Mouse (Mus musculus): ENCODE measurements at regions not wholly inside any gene's neighbourhood (a gene's known extent, or its start where the extent isn't known, plus 50 kb on each side); places are given as distances from the start of the nearest gene placed in this dataset.
A peak's percentile ranks its signal among the peaks of the same experiment; 100 is the strongest.

- DNase-seq (ENCODE audit: low read depth, low spot score) = no peak
Measured at GRCm38 (mm10) chr15:59206636-59207035, 317.5 kb downstream of the Gm49356 start.

GRCm38 (mm10) chr15:59207976-59208375 lies 318.9 kb downstream of the Gm49356 start:
- DNase-seq (ENCODE audit: low read depth, low spot score) = no peak

- DNase-seq (ENCODE audit: low read depth, low spot score) = no peak
Measured at GRCm38 (mm10) chr15:59212362-59212761, 323.3 kb downstream of the Gm49356 start.

GRCm38 (mm10) chr15:59214096-59214495 lies 325.0 kb downstream of the Gm49356 start:
- DNase-seq (ENCODE audit: low read depth, low spot score) = no peak

- DNase-seq (ENCODE audit: low read depth, low spot score) = no peak
Measured at GRCm38 (mm10) chr15:59215239-59215638, 326.1 kb downstream of the Gm49356 start.

- no peak for DNase-seq (ENCODE audit: low read depth, low spot score)
Measured at GRCm38 (mm10) chr15:59217481-59217880, 328.4 kb downstream of the Gm49356 start.

GRCm38 (mm10) chr15:59218916-59219315 lies 329.8 kb downstream of the Gm49356 start:
- DNase-seq (ENCODE audit: low read depth, low spot score) = no peak

GRCm38 (mm10) chr15:59225637-59226036 lies 336.5 kb downstream of the Gm49356 start:
- DNase-seq (ENCODE audit: low read depth, low spot score) = no peak

- DNase-seq (ENCODE audit: low read depth, low spot score) = no peak
Measured at GRCm38 (mm10) chr15:59227293-59227692, 338.2 kb downstream of the Gm49356 start.

- no peak for DNase-seq (ENCODE audit: low read depth, low spot score)
Measured at GRCm38 (mm10) chr15:59230536-59230935, 341.4 kb downstream of the Gm49356 start.

- DNase-seq (ENCODE audit: low read depth, low spot score) = no peak
Measured at GRCm38 (mm10) chr15:59231703-59232102, 342.6 kb downstream of the Gm49356 start.

- DNase-seq (ENCODE audit: low read depth, low spot score) = no peak
Measured at GRCm38 (mm10) chr15:59232290-59232689, 343.2 kb downstream of the Gm49356 start.

- no peak for DNase-seq (ENCODE audit: low read depth, low spot score)
Measured at GRCm38 (mm10) chr15:59237446-59238161, 348.5 kb downstream of the Gm49356 start.

GRCm38 (mm10) chr15:59241752-59242151 lies 352.7 kb downstream of the Gm49356 start:
- no peak for DNase-seq (ENCODE audit: low read depth, low spot score)

GRCm38 (mm10) chr15:59245927-59246649 lies 357.0 kb downstream of the Gm49356 start:
- DNase-seq (ENCODE audit: low read depth, low spot score) = peak; percentile 19

- DNase-seq (ENCODE audit: low read depth, low spot score) = peak; percentile 5
Measured at GRCm38 (mm10) chr15:59248477-59249260, 359.6 kb downstream of the Gm49356 start.

- DNase-seq (ENCODE audit: low read depth, low spot score) = no peak
Measured at GRCm38 (mm10) chr15:59261380-59261779, 372.3 kb downstream of the Gm49356 start.

- DNase-seq (ENCODE audit: low read depth, low spot score) = no peak
Measured at GRCm38 (mm10) chr15:59262380-59262779, 373.3 kb downstream of the Gm49356 start.

- DNase-seq (ENCODE audit: low read depth, low spot score) = peak; percentile 81
Measured at GRCm38 (mm10) chr15:59263433-59264328, 374.6 kb downstream of the Gm49356 start.
